Mouse (Mus musculus) liver, embryonic 14.5 days (tissue): ENCODE measurements at regions not wholly inside any gene's neighbourhood (a gene's known extent, or its start where the extent isn't known, plus 50 kb on each side); places are given as distances from the start of the nearest gene placed in this dataset.

ENCODE experiments used
- ATAC-seq: fragments of 200-750 bp; cut with Nextera tagmentation; 2 replicates; pipeline ENCODE4 v1.8.0; 2017; ENCODE audit warnings: moderate number of reproducible peaks, mild to moderate bottlenecking, moderate library complexity; ENCODE audit not compliant: insufficient read depth
- DNase-seq, 3 experiments: peaks; one replicate each; pipeline ENCODE4 v3.0.0-alpha.2; 2012 to 2013; ENCODE audit warnings: low read depth in 3 of 3, low spot score in 3 of 3
- H3K27ac ChIP-seq: fragments of 300-500 bp; sonication (generic); 2 replicates; pipeline ENCODE4 v1.5.1; 2014; ENCODE audit warnings: moderate library complexity, mild to moderate bottlenecking, control low read depth, inconsistent platforms
- H3K27me3 ChIP-seq: fragments of 300-500 bp; sonication (generic); 2 replicates; pipeline ENCODE4 v1.6.1; 2014; ENCODE audit warnings: mild to moderate bottlenecking, low read length, moderate library complexity; ENCODE audit not compliant: control insufficient read depth, insufficient read depth
- H3K36me3 ChIP-seq: fragments of 300-500 bp; sonication (generic); replicated peaks from 2 replicates; pipeline ENCODE4 v1.6.1; 2014; ENCODE audit warnings: low read depth; ENCODE audit not compliant: control insufficient read depth, insufficient read depth
- H3K4me1 ChIP-seq, 2 experiments: fragments of 200-500 bp in 1 of 2; fragments of 300-500 bp in 1 of 2; sonication (generic) in 1 of 2; replicated peaks; 2 replicates each; pipeline ENCODE4 v1.6.1; 2012 to 2014; ENCODE audit warnings: antibody characterized with exemption in 1 of 2, inconsistent platforms in 1 of 2, low read length in 1 of 2; ENCODE audit not compliant: control insufficient read depth in 2 of 2, insufficient read depth in 2 of 2
- H3K4me2 ChIP-seq: fragments of 300-500 bp; sonication (generic); 2 replicates; pipeline ENCODE4 v1.6.1; 2014; ENCODE audit warnings: low read depth, mild to moderate bottlenecking, control low read depth, moderate library complexity
- H3K4me3 ChIP-seq, 2 experiments: fragments of 200-500 bp in 1 of 2; fragments of 300-500 bp in 1 of 2; sonication (generic) in 1 of 2; 2 replicates each; pipeline ENCODE4 v1.5.1; 2012 to 2014; ENCODE audit warnings: low read depth in 2 of 2, low read length in 2 of 2, mild to moderate bottlenecking in 2 of 2, control low read depth in 1 of 2, inconsistent platforms in 1 of 2, moderate library complexity in 1 of 2; ENCODE audit not compliant: insufficient read depth in 1 of 2
- H3K9ac ChIP-seq: fragments of 300-500 bp; sonication (generic); replicated peaks from 2 replicates; pipeline ENCODE4 v1.6.1; 2014; ENCODE audit warnings: mild to moderate bottlenecking, control low read depth, moderate library complexity
- H3K9me3 ChIP-seq: fragments of 300-500 bp; sonication (generic); 2 replicates; pipeline ENCODE4 v1.6.1; 2016; ENCODE audit warnings: low read length, mixed read lengths; ENCODE audit not compliant: control insufficient read depth
- CTCF ChIP-seq: IDR thresholded peaks from 2 replicates; pipeline ENCODE4 v1.5.1; 2016; ENCODE audit warnings: antibody characterized with exemption, low read depth, control low read depth
- EP300 ChIP-seq: IDR thresholded peaks from 2 replicates; pipeline ENCODE4 v1.6.1; 2016; ENCODE audit warnings: antibody characterized with exemption, low read depth
- WGBS: fragments of 180-500 bp; shearing (Covaris S2); extraction: QIAGEN DNeasy Blood & Tissue Kit; methylation state at CpG from one replicate; pipeline ENCODE4 v1.1.7; 2014; ENCODE audit not compliant: insufficient replicate concordance; 5-methylcytosine and 5-hydroxymethylcytosine counted together

- Histone ChIP-seq H3K4me2 (no peak overlapping the region), H3K27me3 (no peaks in the 10 kb centered on the region), H3K9ac (no peak overlapping the region), H3K9me3 (no peaks in the 10 kb centered on the region), H3K36me3 (no peaks in the 10 kb centered on the region), H3K4me3 (no peak overlapping the region), H3K27ac (no peak overlapping the region), H3K4me1 (no peaks in the 10 kb centered on the region)
- DNase-seq (no peak), ATAC-seq (no peak)
- TF ChIP-seq CTCF, result no peak
- no peak for TF ChIP-seq EP300
- 58% methylated on average over 21 of the region's 21 CpGs for WGBS
Observed at GRCm38 (mm10) chr4:29133404-29134307, 320.7 kb downstream of the Epha7 start.

DNA sequence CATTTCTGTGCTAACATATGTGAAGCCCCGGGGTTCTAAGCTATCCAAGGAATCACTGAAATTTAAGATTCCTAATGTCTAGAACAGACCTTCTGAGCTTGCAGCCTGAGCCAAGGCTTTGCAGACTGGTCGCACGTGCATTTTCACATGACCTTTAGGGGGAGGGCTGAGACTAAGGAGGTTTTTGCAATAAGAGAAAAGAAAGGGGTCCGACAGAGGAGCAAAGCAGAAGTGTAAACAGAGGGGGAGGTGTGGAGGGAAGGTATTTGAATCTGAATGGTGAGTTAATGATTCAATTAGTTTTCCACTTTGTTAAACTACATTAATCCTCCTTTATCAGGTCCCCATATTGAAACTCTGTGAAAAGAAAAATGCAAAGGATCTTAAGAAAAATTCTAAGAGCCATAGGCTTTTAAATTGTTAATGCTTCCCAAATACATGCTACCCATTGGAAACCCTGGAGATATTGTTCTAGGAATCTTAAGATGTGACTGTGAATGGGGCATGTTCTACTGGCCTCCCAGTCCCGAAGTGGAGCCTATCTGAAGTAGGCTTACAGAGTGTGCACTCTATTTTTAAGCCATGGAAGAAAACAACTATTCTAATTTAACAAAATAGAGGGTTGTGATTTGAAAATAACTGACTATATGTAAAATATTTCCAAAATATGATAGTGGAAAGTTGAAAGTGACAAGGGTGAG lies 322.9 kb downstream of the Epha7 start:
- H3K4me1 ChIP-seq, result no peaks in the 10 kb centered on the region
- no peaks in the 10 kb centered on the region for H3K36me3 ChIP-seq
- no peak for TF ChIP-seq EP300
- no peak for TF ChIP-seq CTCF
- H3K9ac ChIP-seq, result no peak overlapping the region
- no peaks in the 10 kb centered on the region for H3K9me3 ChIP-seq
- H3K27ac ChIP-seq, result no peak overlapping the region
- no peak for DNase-seq
- H3K4me3 ChIP-seq, result no peak overlapping the region
- H3K4me2 ChIP-seq, result no peak overlapping the region
- 33% methylated on average over 5 of the region's 5 CpGs for WGBS
- ATAC-seq, result no peak
- H3K27me3 ChIP-seq, result no peaks in the 10 kb centered on the region

- H3K27ac ChIP-seq, result no peak overlapping the region
- no peaks in the 10 kb centered on the region for H3K4me1 ChIP-seq
- H3K4me2 ChIP-seq, result no peak overlapping the region
- no peaks in the 10 kb centered on the region for H3K9me3 ChIP-seq
- ATAC-seq, result no peak
- H3K4me3 ChIP-seq, result no peak overlapping the region
- no peaks in the 10 kb centered on the region for H3K27me3 ChIP-seq
- 68% methylated on average over 8 of the region's 8 CpGs for WGBS
- no peaks in the 10 kb centered on the region for H3K36me3 ChIP-seq
- no peak for TF ChIP-seq CTCF
- no peak for TF ChIP-seq EP300
- DNase-seq, result no peak
- H3K9ac ChIP-seq, result no peak overlapping the region
Observed at GRCm38 (mm10) chr4:29138771-29139301, 325.9 kb downstream of the Epha7 start.

- TF ChIP-seq EP300, result no peak
- Histone ChIP-seq H3K4me1 (no peaks in the 10 kb centered on the region), H3K27me3 (no peaks in the 10 kb centered on the region), H3K9me3 (no peaks in the 10 kb centered on the region), H3K9ac (no peak overlapping the region), H3K4me2 (no peak overlapping the region), H3K4me3 (no peak overlapping the region), H3K27ac (no peak overlapping the region), H3K36me3 (no peaks in the 10 kb centered on the region)
- no peak for ATAC-seq
- no peak for DNase-seq
- 83% methylated on average over 1 of the region's 1 CpGs for WGBS
Observed at GRCm38 (mm10) chr4:29143415-29143814, 330.5 kb downstream of the Epha7 start.

- H3K4me3 ChIP-seq, result no peak overlapping the region
- DNase-seq, result no peak
- H3K36me3 ChIP-seq, result no peaks in the 10 kb centered on the region
- no peak for TF ChIP-seq CTCF
- no peak for TF ChIP-seq EP300
- no peak overlapping the region for H3K9ac ChIP-seq
- H3K27me3 ChIP-seq, result no peaks in the 10 kb centered on the region
- no peak for ATAC-seq
- no peaks in the 10 kb centered on the region for H3K9me3 ChIP-seq
- 66% methylated on average over 4 of the region's 4 CpGs for WGBS
- no peak overlapping the region for H3K27ac ChIP-seq
- H3K4me2 ChIP-seq, result no peak overlapping the region
- no peaks in the 10 kb centered on the region for H3K4me1 ChIP-seq
Observed at GRCm38 (mm10) chr4:29145242-29145641, 332.3 kb downstream of the Epha7 start.
